Mouse (Mus musculus) CH12.LX (cell line): ENCODE measurements around the gene Dedd. TPM values are rescaled to one million over a fixed set of nuclear protein-coding genes. Genes with fewer than 3 reads are reported as not detected.

ENCODE experiments used
- DNase-seq: peaks from one replicate; pipeline ENCODE4 v3.0.0-alpha.2; 2013; ENCODE audit errors: extremely low read depth
- H3K27ac ChIP-seq: 2 replicates; pipeline ENCODE4 v1.5.1; 2012; ENCODE audit warnings: low read depth, mild to moderate bottlenecking, control low read depth, moderate library complexity; ENCODE audit not compliant: insufficient read depth
- H3K27me3 ChIP-seq: replicated peaks from 2 replicates; pipeline ENCODE3; 2012; ENCODE audit warnings: inconsistent platforms
- H3K36me3 ChIP-seq, 2 experiments: replicated peaks in 1 of 2; 2 replicates each; pipeline versions ENCODE3 to v1.6.1; 2012; ENCODE audit warnings: inconsistent platforms in 1 of 2, low read length in 1 of 2, mild to moderate bottlenecking in 1 of 2, mixed read lengths in 1 of 2, moderate library complexity in 1 of 2; ENCODE audit not compliant: control insufficient read depth in 1 of 2, insufficient read depth in 1 of 2
- H3K4me1 ChIP-seq, 2 experiments: 2 replicates each; pipeline ENCODE4 v1.6.1; 2012; ENCODE audit warnings: inconsistent platforms in 1 of 2, moderate library complexity in 1 of 2; ENCODE audit not compliant: insufficient read depth in 2 of 2, control insufficient read depth in 1 of 2
- H3K4me2 ChIP-seq: 2 replicates; pipeline ENCODE4 v1.6.1; 2012; ENCODE audit warnings: low read depth, mild to moderate bottlenecking, control low read depth; ENCODE audit not compliant: poor library complexity, insufficient read depth, severe bottlenecking
- H3K4me3 ChIP-seq, 3 experiments: fragments of 150-350 bp in 1 of 3; sonication (generic) in 1 of 3; replicated peaks in 1 of 3; 2 replicates each; pipeline versions ENCODE3 to v1.5.1; 2011 to 2012; ENCODE audit warnings: low read depth in 2 of 3, low read length in 2 of 3, mild to moderate bottlenecking in 2 of 3, moderate library complexity in 2 of 3, control low read depth in 1 of 3, improper control_type of control experiment in 1 of 3, inconsistent platforms in 1 of 3, mixed read lengths in 1 of 3; ENCODE audit not compliant: poor library complexity in 1 of 3
- H3K79me2 ChIP-seq: replicated peaks from 2 replicates; pipeline ENCODE4 v1.6.1; 2012; ENCODE audit warnings: mild to moderate bottlenecking, moderate library complexity; ENCODE audit not compliant: control insufficient read depth, poor library complexity, insufficient read depth, severe bottlenecking; ENCODE audit errors: extremely low read depth
- H3K9ac ChIP-seq: 2 replicates; pipeline ENCODE4 v1.6.1; 2012; ENCODE audit warnings: low read depth, mild to moderate bottlenecking, control low read depth, moderate library complexity; ENCODE audit not compliant: insufficient read depth
- H3K9me3 ChIP-seq: replicated peaks from 2 replicates; pipeline ENCODE3; 2012; ENCODE audit warnings: low read length, inconsistent platforms, mixed read lengths
- CHD1 ChIP-seq: IDR thresholded peaks from 2 replicates; pipeline ENCODE4 v1.6.1; 2012; ENCODE audit warnings: low read depth, low read length, improper control_type of control experiment, inconsistent platforms
- CHD2 ChIP-seq: IDR thresholded peaks from 2 replicates; pipeline ENCODE4 v1.6.1; 2011; ENCODE audit warnings: low read length, improper control_type of control experiment
- ETS1 ChIP-seq: conservative IDR thresholded peaks from 2 replicates; pipeline ENCODE4 v1.6.1; 2012; ENCODE audit warnings: low read depth, mild to moderate bottlenecking, inconsistent platforms, low read length, improper control_type of control experiment, moderate library complexity
- JUN ChIP-seq: IDR thresholded peaks from 2 replicates; pipeline ENCODE4 v1.6.1; 2011; ENCODE audit warnings: low read depth, mild to moderate bottlenecking, low read length, improper control_type of control experiment, moderate library complexity; ENCODE audit not compliant: insufficient read depth
- JUND ChIP-seq: conservative IDR thresholded peaks from 2 replicates; pipeline ENCODE4 v1.6.1; 2011; ENCODE audit warnings: low read depth, low read length, improper control_type of control experiment
- MAX ChIP-seq: IDR thresholded peaks from 2 replicates; pipeline ENCODE4 v1.6.1; 2011; ENCODE audit warnings: low read length, improper control_type of control experiment
- MEF2A ChIP-seq: IDR thresholded peaks from 2 replicates; pipeline ENCODE4 v1.6.1; 2014; ENCODE audit warnings: low read depth, mild to moderate bottlenecking, inconsistent platforms, low read length, improper control_type of control experiment, borderline replicate concordance
- MXI1 ChIP-seq: IDR thresholded peaks from 2 replicates; pipeline ENCODE4 v1.6.1; 2011; ENCODE audit warnings: mild to moderate bottlenecking, low read depth, low read length, improper control_type of control experiment
- MYC ChIP-seq: IDR thresholded peaks from 2 replicates; pipeline ENCODE4 v1.6.1; 2011; ENCODE audit warnings: low read depth, mild to moderate bottlenecking, improper control_type of control experiment, low read length
- NRF1 ChIP-seq: IDR thresholded peaks from 2 replicates; pipeline ENCODE4 v1.6.1; 2014; ENCODE audit warnings: low read depth, mild to moderate bottlenecking, inconsistent platforms, low read length, improper control_type of control experiment, moderate library complexity
- POLR2A ChIP-seq: IDR thresholded peaks from 2 replicates; pipeline ENCODE4 v1.6.1; 2011; ENCODE audit warnings: low read depth, mild to moderate bottlenecking, improper control_type of control experiment, low read length
- RCOR1 ChIP-seq: conservative IDR thresholded peaks from 2 replicates; pipeline ENCODE4 v1.6.1; 2012; ENCODE audit warnings: low read depth, mild to moderate bottlenecking, inconsistent platforms, low read length, improper control_type of control experiment
- SIN3A ChIP-seq: IDR thresholded peaks from 2 replicates; pipeline ENCODE4 v1.6.1; 2012; ENCODE audit warnings: low read length, improper control_type of control experiment, inconsistent platforms
- SMC3 ChIP-seq: IDR thresholded peaks from 2 replicates; pipeline ENCODE4 v1.6.1; 2011; ENCODE audit warnings: low read depth, low read length, improper control_type of control experiment
- TBP ChIP-seq: conservative IDR thresholded peaks from 2 replicates; pipeline ENCODE4 v1.6.1; 2011; ENCODE audit warnings: low read depth, low read length, improper control_type of control experiment
- TCF12 ChIP-seq: IDR thresholded peaks from 2 replicates; pipeline ENCODE4 v1.6.1; 2014; ENCODE audit warnings: low read depth, mild to moderate bottlenecking, inconsistent platforms, low read length, improper control_type of control experiment
- UBTF ChIP-seq: IDR thresholded peaks from 2 replicates; pipeline ENCODE4 v1.6.1; 2012; ENCODE audit warnings: low read depth, mild to moderate bottlenecking, inconsistent platforms, low read length, improper control_type of control experiment, moderate library complexity
- USF1 ChIP-seq: IDR thresholded peaks from 2 replicates; pipeline ENCODE4 v1.6.1; 2014; ENCODE audit warnings: low read depth, mild to moderate bottlenecking, inconsistent platforms, low read length, improper control_type of control experiment
- USF2 ChIP-seq: conservative IDR thresholded peaks from 2 replicates; pipeline ENCODE4 v1.6.1; 2011; ENCODE audit warnings: low read depth, low read length, improper control_type of control experiment
- ZMIZ1 ChIP-seq: IDR thresholded peaks from 2 replicates; pipeline ENCODE4 v1.6.1; 2012; ENCODE audit warnings: low read depth, mild to moderate bottlenecking, inconsistent platforms, low read length, improper control_type of control experiment
- ZNF384 ChIP-seq: IDR thresholded peaks from 2 replicates; pipeline ENCODE4 v1.6.1; 2012; ENCODE audit warnings: low read depth, low read length, improper control_type of control experiment, inconsistent platforms
- dilution Hi-C: fragments of 300-500 bp; cut with MboI; formaldehyde crosslinking; loops from 2 replicates; pipeline ENCODE4 v1.14.3; 2020; ENCODE audit warnings: low sequenced_read_pairs; ENCODE audit not compliant: extremely low pct_unique_long_range_greater_than_20kb, extremely low pct_ligation_motif_present
- in situ Hi-C: fragments of 300-500 bp; cut with MboI; formaldehyde crosslinking; loops from 3 replicates; pipeline ENCODE4 v1.14.3; 2019; ENCODE audit warnings: low sequenced_read_pairs, low pct_ligation_motif_present, low pct_unique_long_range_greater_than_20kb, mixed read lengths
- polyA plus RNA-seq: library from polyadenylated mRNA; unstranded; fragments of >175 nt; gene quantifications from 2 replicates; pipeline ENCODE4 v1.2.1, GENCODE M21; 2012; ENCODE audit warnings: low read depth; ENCODE audit not compliant: insufficient read length
- total RNA-seq, 2 experiments: library from RNA; depleted of rRNA; stranded (reverse); fragments of 300-350 nt in 1 of 2; fragments of >200 nt in 1 of 2; gene quantifications; 2 replicates each; pipeline ENCODE4 v1.2.3; 2012 to 2014

Gene Dedd
- total and polyA plus RNA-seq, 3 experiments, result 14.5 to 34.5 (median 21.5) TPM

GRCm38 (mm10) chr1:171343922-171344677, 15.2 kb downstream of the Dedd start:
- peak overlapping the region; percentile 81 for H3K9ac ChIP-seq
- H3K36me3 ChIP-seq, result peaks cover 31 to 67% of the 10 kb centered on the region in 2 experiments
- peaks cover 5% of the 10 kb centered on the region for H3K9me3 ChIP-seq
- TF ChIP-seq ZMIZ1 (0 out of 2 replicates have a peak, but pooled peaks have one; percentile 9), USF1 (no peak)
- peak overlapping the region in 2 of 3 experiments; percentile 99 for H3K4me3 ChIP-seq
- peaks cover 33% of the 10 kb centered on the region for H3K79me2 ChIP-seq
- in situ Hi-C loops (no loop called here), dilution Hi-C loops (no loop called here)
- H3K27ac ChIP-seq, result no peak overlapping the region
- peak; percentile 35 for DNase-seq
- no peaks in the 10 kb centered on the region for H3K27me3 ChIP-seq
- H3K4me1 ChIP-seq, result peaks cover 4 to 37% of the 10 kb centered on the region in 2 experiments
- H3K4me2 ChIP-seq, result peak overlapping the region; percentile 55

DNA sequence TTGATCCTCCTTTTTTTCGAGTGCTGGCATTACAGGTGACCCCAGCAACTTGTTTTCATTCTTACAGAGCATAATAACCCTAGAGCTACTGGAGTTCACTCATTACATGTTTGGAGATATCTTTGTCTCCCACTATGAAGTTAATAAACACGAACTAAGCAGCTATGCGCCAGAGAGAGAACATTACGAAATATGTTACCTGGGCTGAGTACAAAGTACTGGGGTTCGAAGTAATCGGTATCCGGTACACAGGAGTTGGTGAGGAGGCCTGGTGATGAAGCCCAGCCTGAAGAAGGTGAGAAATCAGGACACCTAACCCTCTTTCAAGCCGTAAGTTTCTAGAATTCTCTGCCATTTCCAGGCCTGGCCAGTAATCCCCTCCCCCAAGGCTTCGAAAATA, 15.8 kb downstream of the Dedd start:
- peaks cover 29 to 63% of the 10 kb centered on the region in 2 experiments for H3K36me3 ChIP-seq
- in situ Hi-C loops (no loop called here), dilution Hi-C loops (no loop called here)
- H3K4me3 ChIP-seq, result peak overlapping the region; percentile 95 to 99 (median 99)
- no peak overlapping the region for H3K27ac ChIP-seq
- H3K9me3 ChIP-seq, result peaks cover 5% of the 10 kb centered on the region
- DNase-seq, result no peak
- H3K79me2 ChIP-seq, result peaks cover 39% of the 10 kb centered on the region
- TF ChIP-seq CHD2, result 0 out of 2 replicates have a peak, but pooled peaks have one; percentile 26
- no peak for TF ChIP-seq JUN
- H3K4me1 ChIP-seq, result peaks cover 4 to 39% of the 10 kb centered on the region in 2 experiments
- no peaks in the 10 kb centered on the region for H3K27me3 ChIP-seq
- H3K4me2 ChIP-seq, result peak overlapping the region; percentile 55
- peak overlapping the region; percentile 81 for H3K9ac ChIP-seq

- dilution Hi-C loops, result no loop called here
- DNase-seq, result peak; percentile 89
- in situ Hi-C loops, result no loop called here
- Histone ChIP-seq H3K4me2 (peak within 1 kb of the TSS; percentile 76), H3K4me1 (peaks cover 4 to 41% of the 10 kb centered on the region in 2 experiments), H3K4me3 (peak within 1 kb of the TSS; percentile 95 to 99 (median 99)), H3K36me3 (peaks cover 23 to 58% of the 10 kb centered on the region in 2 experiments), H3K27ac (peak within 1 kb of the TSS; percentile 8; the same call in 1 of the 2 replicates), H3K79me2 (peaks cover 46% of the 10 kb centered on the region), H3K27me3 (no peaks in the 10 kb centered on the region), H3K9ac (peak within 1 kb of the TSS; percentile 81), H3K9me3 (peaks cover 5% of the 10 kb centered on the region)
- TF ChIP-seq USF2, result no peak
- TF ChIP-seq JUN, result no peak
- TF ChIP-seq MAX, result peak; percentile 58; the same call in 1 of the 2 replicates
- no peak for TF ChIP-seq JUND
- peak; percentile 56 for TF ChIP-seq MEF2A
- no peak for TF ChIP-seq RCOR1
- TF ChIP-seq ZNF384, result no peak
- TF ChIP-seq MXI1, result peak; percentile 90
- TF ChIP-seq CHD1, result no peak
- no peak for TF ChIP-seq SMC3
- TF ChIP-seq POLR2A, result peak; percentile 93
- peak; percentile 87; the same call in 1 of the 2 replicates for TF ChIP-seq SIN3A
- peak; percentile 82 for TF ChIP-seq NRF1
- no peak for TF ChIP-seq ETS1
- TF ChIP-seq TCF12, result peak; percentile 94
- peak; percentile 88 for TF ChIP-seq ZMIZ1
- TF ChIP-seq TBP, result 0 out of 2 replicates have a peak, but pooled peaks have one; percentile 57
- TF ChIP-seq UBTF, result no peak
- peak; percentile 46; the same call in 1 of the 2 replicates for TF ChIP-seq MYC
Measured at GRCm38 (mm10) chr1:171345225-171346094, 16.5 kb downstream of the Dedd start, which contains the start of the genes Nit1 and Pfdn2. Gene Nit1 (minus strand): TSS chr1:171345646. Gene Pfdn2 (plus strand): TSS chr1:171345670.
